Mouse (Mus musculus) brain, embryonic 18.5 days (tissue): ENCODE measurements around the gene Opalin.
A peak's percentile ranks its signal among the peaks of the same experiment; 100 is the strongest.

Experiments used
- DNase-seq: peaks from one replicate; pipeline ENCODE4 v3.0.0-alpha.2; 2012; ENCODE audit warnings: low read depth, low spot score

Opalin gene

DNA sequence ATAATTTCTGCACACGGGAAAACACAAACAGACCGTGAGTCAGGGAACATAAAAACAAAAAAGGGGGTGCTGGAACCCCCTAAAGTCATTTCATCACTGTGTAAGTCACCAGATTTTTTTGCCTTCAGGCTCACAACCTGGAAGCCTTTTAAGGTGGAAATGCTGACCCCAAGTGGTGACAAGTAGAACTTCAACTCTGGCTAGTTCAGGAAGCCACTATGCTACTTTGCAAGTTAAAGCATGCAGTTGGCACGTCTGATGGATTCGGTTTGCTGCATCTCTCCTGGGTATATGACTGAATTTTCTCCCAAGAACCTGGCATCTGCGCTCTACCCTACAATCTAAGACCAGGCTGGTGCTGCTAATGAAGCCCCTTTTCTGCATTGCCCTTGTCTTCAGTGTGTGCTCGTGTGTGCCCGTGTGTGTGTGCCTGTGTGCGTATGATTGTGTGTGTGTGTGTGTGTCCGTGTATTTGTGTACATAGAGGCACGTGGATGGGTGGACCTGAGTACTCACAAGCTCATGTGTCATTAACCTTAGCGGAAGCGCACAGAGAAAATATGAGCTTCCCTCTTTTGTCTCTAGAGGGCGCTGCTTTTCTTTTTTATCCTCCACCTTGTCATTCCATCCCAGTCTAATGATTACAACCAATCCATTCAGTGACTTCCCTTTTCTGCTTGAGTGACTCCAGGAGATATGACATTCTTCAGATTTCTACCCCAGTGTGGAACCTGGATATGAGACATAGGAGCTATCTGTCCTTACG, 60.8 kb downstream of the Opalin start:
- peak; percentile 60 for DNase-seq

DNA sequence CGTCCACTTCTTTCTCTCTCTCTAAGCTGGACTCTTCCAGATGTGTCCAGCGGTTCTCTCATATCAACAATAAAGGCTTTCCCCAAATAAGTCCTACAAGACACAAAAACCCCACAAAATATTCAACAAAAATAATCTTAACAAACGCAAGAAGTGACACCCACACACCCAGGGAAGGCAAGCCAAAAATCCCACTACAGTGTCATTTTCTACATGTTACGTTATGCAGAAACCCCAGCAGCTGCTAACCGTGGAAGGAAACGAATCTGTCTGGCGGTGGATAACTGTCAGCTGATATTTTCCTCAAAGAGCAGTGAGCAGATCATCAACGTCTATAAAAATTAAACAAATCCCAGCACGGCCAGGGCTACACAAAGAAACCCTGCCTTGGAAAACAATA, 62.9 kb downstream of the Opalin start:
- DNase-seq, result no peak

DNA sequence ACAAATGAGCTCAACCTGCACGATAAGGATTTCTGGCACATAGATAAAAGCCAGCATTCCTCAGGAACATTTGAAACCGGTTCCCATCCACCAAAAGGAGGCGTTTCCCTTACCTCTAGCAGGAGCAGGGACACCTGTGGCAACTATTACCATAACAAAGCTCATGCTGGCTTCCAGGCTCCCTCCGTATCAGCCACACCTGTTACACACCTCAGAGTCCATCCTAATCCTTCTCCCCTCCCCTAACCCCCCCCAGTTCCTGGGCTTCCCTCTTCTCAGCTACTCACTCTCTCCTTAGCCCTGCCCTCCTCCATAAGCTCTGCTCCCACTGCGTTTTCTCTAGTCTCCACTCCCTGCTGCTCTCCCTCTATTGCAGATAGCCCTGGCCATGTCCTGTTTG, 63.3 kb downstream of the Opalin start:
- no peak for DNase-seq
